Mouse (Mus musculus): ENCODE results near the gene Pard3.

GRCm38 (mm10) chr8:127603062-127603461, 539.4 kb downstream of the Pard3 start:
- TF ChIP-seq CTCF (IDR thresholded peaks at IDR 0.05; ENCODE audit: borderline replicate concordance, insufficient read depth, low read depth, low read length) (no peak), POLR2A (IDR thresholded peaks at IDR 0.05; ENCODE audit: borderline replicate concordance, insufficient read depth, low read length) (no peak)

Data from cerebellum, adult 2 months (tissue).